Mouse (Mus musculus): Measurements from ENCODE around the gene Cnksr3. TPM values are rescaled to one million over a fixed set of nuclear protein-coding genes. Genes with fewer than 3 reads are reported as not detected.

The Cnksr3 gene
- polyA plus RNA-seq, 2 experiments: 12.3 to 15.3 TPM

DNA sequence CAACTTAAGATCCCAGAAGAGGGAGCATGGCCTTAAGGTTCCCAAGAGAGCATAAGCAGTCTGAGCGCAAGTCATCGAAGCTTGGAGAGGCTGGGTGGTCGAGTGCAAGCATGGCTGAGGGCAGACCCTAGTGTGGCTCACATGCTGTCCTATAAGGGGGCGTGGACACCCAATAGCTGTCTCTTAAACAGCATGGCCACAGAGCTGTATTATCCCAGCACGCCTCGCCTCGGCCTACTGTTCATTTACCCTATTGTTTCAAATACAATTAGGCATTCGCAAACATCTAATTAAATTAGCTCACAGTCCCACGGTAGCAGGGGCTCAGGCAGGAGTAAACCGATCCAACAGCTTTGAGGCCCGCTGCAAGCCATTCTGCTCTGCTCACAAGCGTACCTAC lies 49.0 kb downstream of the Cnksr3 start:
- Histone ChIP-seq H3K4me2 (replicated peaks; ENCODE audit: low read depth, low read length, severe bottlenecking) (no peak overlapping the region), H3K4me3 (replicated peaks; ENCODE audit: low read length) (no peak overlapping the region), H3K4me1 (ENCODE audit: control insufficient read depth, insufficient read depth, low read length) (peaks cover 33% of the 10 kb centered on the region), H3K9me3 (ENCODE audit: control insufficient read depth, low read length) (no peaks in the 10 kb centered on the region), H3K36me3 (ENCODE audit: control insufficient read depth, insufficient read depth, low read length) (0 out of 2 replicates have a peak, but pooled peaks cover 3% of the 10 kb centered on the region), H3K9ac (ENCODE audit: low read depth, low read length, severe bottlenecking) (no peak overlapping the region; the same call in 1 of the 2 replicates), H3K27ac (replicated peaks; ENCODE audit: low read depth, low read length) (no peak overlapping the region), H3K27me3 (ENCODE audit: control insufficient read depth, insufficient read depth, low read length) (no peaks in the 10 kb centered on the region)
- DNase-seq (ENCODE audit: low spot score) (no peak), ATAC-seq (ENCODE audit: low FRiP score, low read depth) (no peak)
- 59% methylated on average over 12 of the region's 12 CpGs for WGBS
- TF ChIP-seq POLR2A (IDR thresholded peaks at IDR 0.05; ENCODE audit: borderline replicate concordance, extremely low read depth, insufficient read depth, insufficient read length): no peak

DNA sequence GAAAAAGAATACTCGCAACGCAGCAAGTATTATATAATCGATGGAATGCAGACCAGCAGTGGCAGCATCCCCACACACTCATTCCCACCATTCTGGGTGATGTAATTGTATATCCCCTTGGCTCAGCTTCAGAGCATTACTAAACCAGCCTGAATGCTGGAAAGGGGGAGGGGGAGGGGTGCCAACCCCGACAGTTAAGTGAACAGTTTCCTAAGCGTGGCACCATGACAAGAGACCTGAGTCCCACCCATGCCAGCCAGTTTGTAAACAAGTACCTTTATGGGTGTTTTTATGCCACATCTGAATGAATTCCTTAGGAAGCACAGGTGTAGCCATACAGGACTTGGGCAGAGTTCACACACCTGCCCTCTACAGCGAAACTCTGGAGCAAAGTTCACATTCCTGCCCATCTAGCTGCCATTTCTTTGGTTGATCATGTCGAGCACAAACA lies 53.0 kb downstream of the Cnksr3 start:
- Histone ChIP-seq H3K27me3 (ENCODE audit: control insufficient read depth, insufficient read depth, low read length) (no peaks in the 10 kb centered on the region), H3K4me1 (ENCODE audit: control insufficient read depth, insufficient read depth, low read length) (peaks cover 33% of the 10 kb centered on the region), H3K9me3 (ENCODE audit: control insufficient read depth, low read length) (no peaks in the 10 kb centered on the region), H3K4me2 (replicated peaks; ENCODE audit: low read depth, low read length, severe bottlenecking) (peak overlapping the region; percentile 32; the same call in 1 of the 2 replicates), H3K4me3 (replicated peaks; ENCODE audit: low read length) (no peak overlapping the region; the same call in 1 of the 2 replicates), H3K27ac (replicated peaks; ENCODE audit: low read depth, low read length) (0 out of 2 replicates have a peak overlapping the region, but pooled peaks have one; percentile 65), H3K9ac (ENCODE audit: low read depth, low read length, severe bottlenecking) (no peak overlapping the region), H3K36me3 (ENCODE audit: control insufficient read depth, insufficient read depth, low read length) (peaks cover 9% of the 10 kb centered on the region; the same call in 1 of the 2 replicates)
- no peak for TF ChIP-seq POLR2A (IDR thresholded peaks at IDR 0.05; ENCODE audit: borderline replicate concordance, extremely low read depth, insufficient read depth, insufficient read length)
- WGBS: 21% methylated on average over 7 of the region's 7 CpGs
- ATAC-seq (ENCODE audit: low FRiP score, low read depth): peak; percentile 75
- DNase-seq (ENCODE audit: low spot score): peak; percentile 83

DNA sequence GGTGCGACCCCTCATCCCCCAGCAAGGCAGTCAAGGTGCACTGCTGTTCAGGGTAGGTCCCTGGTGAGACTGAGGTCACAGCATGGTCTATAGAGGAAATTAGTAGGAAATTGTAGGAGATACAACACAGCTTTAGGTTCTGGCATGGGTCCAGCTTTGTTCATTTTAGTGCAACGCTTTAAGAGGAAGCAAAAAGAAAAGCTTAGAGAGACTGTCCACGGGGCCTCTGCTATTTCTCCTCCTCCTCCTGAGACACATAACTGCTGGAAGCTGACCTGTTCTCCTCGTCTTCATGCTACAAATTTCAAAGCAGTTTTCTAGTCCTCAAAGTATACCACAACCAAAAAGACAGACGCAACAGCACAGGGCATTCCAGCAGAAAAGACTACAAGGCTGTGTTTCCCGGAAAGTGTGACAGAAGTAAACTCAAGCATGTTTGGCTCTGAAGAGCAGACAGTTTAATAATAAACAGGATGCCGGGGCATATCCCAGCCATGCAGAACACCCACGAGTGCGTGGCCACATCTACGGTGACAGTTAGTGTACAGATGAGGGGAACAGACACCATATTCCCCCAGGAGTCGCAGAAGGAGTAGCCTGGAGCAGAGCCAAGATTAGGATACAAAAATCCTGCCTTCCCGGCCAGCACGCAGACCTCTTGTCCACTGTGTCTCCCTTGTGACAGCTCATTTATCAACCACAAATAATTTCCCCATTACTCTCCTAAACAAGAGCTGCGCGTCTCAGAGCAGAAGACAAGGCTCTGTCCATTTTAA lies 53.6 kb downstream of the Cnksr3 start:
- Histone ChIP-seq H3K27ac (replicated peaks; ENCODE audit: low read depth, low read length) (peak overlapping the region; percentile 65), H3K9me3 (ENCODE audit: control insufficient read depth, low read length) (no peaks in the 10 kb centered on the region), H3K9ac (ENCODE audit: low read depth, low read length, severe bottlenecking) (no peak overlapping the region; the same call in 1 of the 2 replicates), H3K4me2 (replicated peaks; ENCODE audit: low read depth, low read length, severe bottlenecking) (peak overlapping the region; percentile 32), H3K4me3 (replicated peaks; ENCODE audit: low read length) (no peak overlapping the region; the same call in 1 of the 2 replicates), H3K4me1 (ENCODE audit: control insufficient read depth, insufficient read depth, low read length) (peaks cover 33% of the 10 kb centered on the region), H3K27me3 (ENCODE audit: control insufficient read depth, insufficient read depth, low read length) (no peaks in the 10 kb centered on the region), H3K36me3 (ENCODE audit: control insufficient read depth, insufficient read depth, low read length) (peaks cover 13% of the 10 kb centered on the region; the same call in 1 of the 2 replicates)
- DNase-seq (ENCODE audit: low spot score) (peak; percentile 85), ATAC-seq (ENCODE audit: low FRiP score, low read depth) (peak; percentile 63)
- WGBS: 17% methylated on average over 15 of the region's 15 CpGs
- TF ChIP-seq POLR2A (IDR thresholded peaks at IDR 0.05; ENCODE audit: borderline replicate concordance, extremely low read depth, insufficient read depth, insufficient read length): no peak

- no peaks in the 10 kb centered on the region for H3K9me3 ChIP-seq (ENCODE audit: control insufficient read depth, low read length)
- no peak for DNase-seq (ENCODE audit: low spot score)
- WGBS: 95% methylated on average over 5 of the region's 5 CpGs
- H3K4me3 ChIP-seq (replicated peaks; ENCODE audit: low read length): no peak overlapping the region
- peaks cover 18% of the 10 kb centered on the region for H3K4me1 ChIP-seq (ENCODE audit: control insufficient read depth, insufficient read depth, low read length)
- no peak overlapping the region for H3K4me2 ChIP-seq (replicated peaks; ENCODE audit: low read depth, low read length, severe bottlenecking)
- ATAC-seq (ENCODE audit: low FRiP score, low read depth): no peak
- H3K36me3 ChIP-seq (ENCODE audit: control insufficient read depth, insufficient read depth, low read length): peaks cover 20% of the 10 kb centered on the region
- H3K9ac ChIP-seq (ENCODE audit: low read depth, low read length, severe bottlenecking): no peak overlapping the region
- H3K27me3 ChIP-seq (ENCODE audit: control insufficient read depth, insufficient read depth, low read length): no peaks in the 10 kb centered on the region
- TF ChIP-seq POLR2A (IDR thresholded peaks at IDR 0.05; ENCODE audit: borderline replicate concordance, extremely low read depth, insufficient read depth, insufficient read length): no peak
- H3K27ac ChIP-seq (replicated peaks; ENCODE audit: low read depth, low read length): no peak overlapping the region
Measured at GRCm38 (mm10) chr10:7154877-7155276, 57.2 kb downstream of the Cnksr3 start.

DNA sequence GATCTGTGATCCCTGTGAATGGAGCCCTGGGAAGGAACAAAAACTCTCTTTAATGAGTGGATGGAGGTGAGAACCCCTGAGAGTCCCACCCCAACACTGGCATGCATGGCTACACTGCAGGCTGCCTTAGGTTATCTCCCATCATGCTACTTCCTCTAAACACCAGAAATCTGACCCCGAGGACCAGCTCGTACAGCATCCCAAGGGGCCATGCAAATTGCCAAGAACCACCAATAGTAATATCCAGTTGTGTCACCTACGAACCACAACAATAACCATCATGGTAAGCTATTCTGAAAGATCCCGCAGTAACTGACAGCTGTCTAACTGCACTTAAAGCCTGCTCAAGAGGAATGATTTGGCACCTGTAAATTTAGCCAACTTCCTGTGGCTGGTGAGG lies 59.1 kb downstream of the Cnksr3 start:
- H3K9ac ChIP-seq (ENCODE audit: low read depth, low read length, severe bottlenecking): no peak overlapping the region
- no peak overlapping the region for H3K4me3 ChIP-seq (replicated peaks; ENCODE audit: low read length)
- DNase-seq (ENCODE audit: low spot score) (no peak), ATAC-seq (ENCODE audit: low FRiP score, low read depth) (no peak)
- H3K27ac ChIP-seq (replicated peaks; ENCODE audit: low read depth, low read length): no peak overlapping the region
- no peak overlapping the region for H3K4me2 ChIP-seq (replicated peaks; ENCODE audit: low read depth, low read length, severe bottlenecking)
- H3K9me3 ChIP-seq (ENCODE audit: control insufficient read depth, low read length): no peaks in the 10 kb centered on the region
- WGBS: 84% methylated on average over 4 of the region's 4 CpGs
- no peaks in the 10 kb centered on the region for H3K4me1 ChIP-seq (ENCODE audit: control insufficient read depth, insufficient read depth, low read length)
- H3K36me3 ChIP-seq (ENCODE audit: control insufficient read depth, insufficient read depth, low read length): peaks cover 20% of the 10 kb centered on the region
- no peaks in the 10 kb centered on the region for H3K27me3 ChIP-seq (ENCODE audit: control insufficient read depth, insufficient read depth, low read length)
- TF ChIP-seq POLR2A (IDR thresholded peaks at IDR 0.05; ENCODE audit: borderline replicate concordance, extremely low read depth, insufficient read depth, insufficient read length): no peak

Measured in limb, embryonic 14.5 days (tissue).